Mouse (Mus musculus) lung, postnatal 4 days (tissue): Measurements from ENCODE around the gene Fnbp1.

ENCODE experiments used
- DNase-seq, 2 experiments: peaks; one replicate each; pipeline ENCODE4 v3.0.0; 2021

Gene Fnbp1

GRCm38 (mm10) chr2:31122806-31123205 lies 19.0 kb downstream of the Fnbp1 start:
- no peak for DNase-seq

- DNase-seq: no peak
These were observed 20.6 kb downstream of the Fnbp1 start for GRCm38 (mm10) chr2:31121131-31121693.

GRCm38 (mm10) chr2:31119795-31120194 lies 22.0 kb downstream of the Fnbp1 start:
- DNase-seq: no peak

- no peak for DNase-seq
These were observed 23.0 kb downstream of the Fnbp1 start for GRCm38 (mm10) chr2:31118639-31119380.

- no peak for DNase-seq
These were observed 23.6 kb downstream of the Fnbp1 start for GRCm38 (mm10) chr2:31118211-31118610.

GRCm38 (mm10) chr2:31115943-31116731 lies 25.7 kb downstream of the Fnbp1 start:
- DNase-seq: no peak

GRCm38 (mm10) chr2:31115091-31115942 lies 26.5 kb downstream of the Fnbp1 start:
- no peak for DNase-seq

- no peak for DNase-seq
These were observed 27.6 kb downstream of the Fnbp1 start for GRCm38 (mm10) chr2:31114205-31114604.

- DNase-seq: no peak
These were observed 30.1 kb downstream of the Fnbp1 start for GRCm38 (mm10) chr2:31111685-31112084.

GRCm38 (mm10) chr2:31109960-31110548 lies 31.8 kb downstream of the Fnbp1 start:
- no peak for DNase-seq

GRCm38 (mm10) chr2:31108186-31108585 lies 33.6 kb downstream of the Fnbp1 start:
- no peak for DNase-seq

GRCm38 (mm10) chr2:31106621-31107320 lies 35.0 kb downstream of the Fnbp1 start:
- peak; percentile 45 to 64 for DNase-seq

GRCm38 (mm10) chr2:31106004-31106403 lies 35.8 kb downstream of the Fnbp1 start:
- DNase-seq: no peak

- DNase-seq: no peak
These were observed 36.5 kb downstream of the Fnbp1 start for GRCm38 (mm10) chr2:31105279-31105678.

GRCm38 (mm10) chr2:31103321-31103720 lies 38.5 kb downstream of the Fnbp1 start:
- no peak for DNase-seq

GRCm38 (mm10) chr2:31101285-31101684 lies 40.5 kb downstream of the Fnbp1 start:
- no peak for DNase-seq

GRCm38 (mm10) chr2:31099079-31099478 lies 42.7 kb downstream of the Fnbp1 start:
- no peak for DNase-seq

GRCm38 (mm10) chr2:31098616-31099015 lies 43.2 kb downstream of the Fnbp1 start:
- no peak for DNase-seq

GRCm38 (mm10) chr2:31097276-31097675 lies 44.5 kb downstream of the Fnbp1 start:
- no peak for DNase-seq

- no peak for DNase-seq
These were observed 45.7 kb downstream of the Fnbp1 start for GRCm38 (mm10) chr2:31096119-31096518.

GRCm38 (mm10) chr2:31094565-31094964 lies 47.2 kb downstream of the Fnbp1 start:
- no peak for DNase-seq

- DNase-seq: no peak
These were observed 48.9 kb downstream of the Fnbp1 start for GRCm38 (mm10) chr2:31092939-31093338.
